Mouse (Mus musculus): ENCODE measurements around the gene Pgam2. TPM values are rescaled to one million over a fixed set of nuclear protein-coding genes. Genes with fewer than 3 reads are reported as not detected.

Pgam2 gene
- polyA plus RNA-seq, 1 experiment from 2014 or later = 14.4 TPM

DNA sequence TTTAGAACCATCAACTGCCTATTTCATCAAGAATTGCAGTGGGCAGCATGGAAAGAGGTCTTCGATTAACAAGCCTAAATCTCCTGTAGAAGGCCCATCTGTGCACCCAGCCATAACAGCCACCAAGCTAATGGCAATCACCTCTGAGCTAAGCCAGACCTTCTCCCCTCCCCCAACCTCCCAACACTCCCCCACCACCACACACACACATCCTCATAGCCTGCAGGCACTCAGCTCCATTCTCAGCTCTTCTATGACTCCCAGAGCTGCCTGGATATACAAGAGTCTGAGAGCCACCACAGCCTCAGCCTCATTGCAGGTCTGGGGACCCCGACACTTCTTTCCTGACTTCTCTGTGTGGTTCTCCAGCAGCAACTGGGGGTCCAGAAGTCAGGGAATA is 49.8 kb downstream of the Pgam2 start:
- Histone ChIP-seq H3K27me3 (replicated peaks) (no peaks in the 10 kb centered on the region), H3K4me1 (no peaks in the 10 kb centered on the region), H3K36me3 (0 out of 2 replicates have a peak, but pooled peaks cover 3% of the 10 kb centered on the region), H3K9me3 (replicated peaks) (0 out of 2 replicates have a peak, but pooled peaks cover 4% of the 10 kb centered on the region), H3K9ac (replicated peaks) (no peak overlapping the region), H3K4me3 (replicated peaks) (no peak overlapping the region), H3K4me2 (no peak overlapping the region), H3K27ac (replicated peaks) (no peak overlapping the region)
- ATAC-seq (ENCODE audit: low FRiP score) = no peak
- 87% methylated on average over 2 of the region's 2 CpGs for WGBS

Other genes starting within 250 kb of the Pgam2 start
- not detected in 2 replicates for gene Ankrd36, start 234.0 kb downstream of the Pgam2 start, polyA plus RNA-seq (2015; fragmentation: Nextera tagmentation; extraction: Ambion mirVana)
- gene Mrps24, start 88.1 kb downstream of the Pgam2 start, polyA plus RNA-seq (2015; fragmentation: Nextera tagmentation; extraction: Ambion mirVana) = 197 and 206 TPM in 2 replicates
- 33.0 and 34.1 TPM in 2 replicates for gene Urgcp, start 41.4 kb downstream of the Pgam2 start, polyA plus RNA-seq (2015; fragmentation: Nextera tagmentation; extraction: Ambion mirVana)
- gene Dbnl, start 15.2 kb downstream of the Pgam2 start, polyA plus RNA-seq (2015; fragmentation: Nextera tagmentation; extraction: Ambion mirVana) = 131 and 142 TPM in 2 replicates
- 6.5 and 8.5 TPM in 2 replicates for gene Polm, start 34.3 kb upstream of the Pgam2 start, polyA plus RNA-seq (2015; fragmentation: Nextera tagmentation; extraction: Ambion mirVana)
- 22.1 and 24.3 TPM in 2 replicates for gene Aebp1, start 58.2 kb upstream of the Pgam2 start, polyA plus RNA-seq (2015; fragmentation: Nextera tagmentation; extraction: Ambion mirVana)
- gene Pold2, start 74.6 kb upstream of the Pgam2 start, polyA plus RNA-seq (2015; fragmentation: Nextera tagmentation; extraction: Ambion mirVana) = 64.5 and 81.0 TPM in 2 replicates
- gene Myl7, start 95.0 kb upstream of the Pgam2 start, polyA plus RNA-seq (2015; fragmentation: Nextera tagmentation; extraction: Ambion mirVana) = 1.4 and 10.6 TPM in 2 replicates
- gene Gck, start 146.3 kb upstream of the Pgam2 start, polyA plus RNA-seq (2015; fragmentation: Nextera tagmentation; extraction: Ambion mirVana) = 3.4 and 4.2 TPM in 2 replicates
- 84.9 and 87.1 TPM in 2 replicates for gene Ykt6, start 152.0 kb upstream of the Pgam2 start, polyA plus RNA-seq (2015; fragmentation: Nextera tagmentation; extraction: Ambion mirVana)

Data from neural tube, embryonic 15.5 days (tissue).